Mouse (Mus musculus): ENCODE measurements at regions not wholly inside any gene's neighbourhood (a gene's known extent, or its start where the extent isn't known, plus 50 kb on each side); places are given as distances from the start of the nearest gene placed in this dataset.

- ATAC-seq (ENCODE audit: insufficient number of reproducible peaks, low FRiP score, low TSS enrichment): peak; percentile 67; the same call in 1 of the 2 replicates
Observed at GRCm38 (mm10) chr9:46480080-46480690, 160.4 kb upstream of the 4931429L15Rik start.

DNA sequence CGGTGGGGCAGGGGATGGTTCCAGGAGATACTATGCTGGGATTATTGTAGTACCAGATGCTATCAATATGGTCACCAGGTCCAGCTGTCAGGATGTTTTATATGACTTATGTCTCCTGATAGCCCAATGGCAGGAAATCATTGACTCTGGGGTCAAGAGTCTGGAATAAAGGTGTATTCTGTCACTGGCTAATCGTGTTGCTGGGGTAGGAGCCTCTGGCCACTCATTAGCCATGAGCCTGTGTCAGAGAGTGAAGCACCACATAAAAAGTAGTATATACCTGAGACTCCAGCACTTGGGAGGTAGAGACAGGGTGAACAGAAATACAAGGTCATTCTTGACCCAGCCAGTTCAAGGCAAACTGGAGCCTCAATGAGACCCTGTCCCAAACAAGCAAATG is 158.8 kb upstream of the 4931429L15Rik start:
- ATAC-seq (ENCODE audit: insufficient number of reproducible peaks, low FRiP score, low TSS enrichment): no peak

- no peak for ATAC-seq (ENCODE audit: insufficient number of reproducible peaks, low FRiP score, low TSS enrichment)
Observed at GRCm38 (mm10) chr9:46476516-46476915, 156.7 kb upstream of the 4931429L15Rik start.

DNA sequence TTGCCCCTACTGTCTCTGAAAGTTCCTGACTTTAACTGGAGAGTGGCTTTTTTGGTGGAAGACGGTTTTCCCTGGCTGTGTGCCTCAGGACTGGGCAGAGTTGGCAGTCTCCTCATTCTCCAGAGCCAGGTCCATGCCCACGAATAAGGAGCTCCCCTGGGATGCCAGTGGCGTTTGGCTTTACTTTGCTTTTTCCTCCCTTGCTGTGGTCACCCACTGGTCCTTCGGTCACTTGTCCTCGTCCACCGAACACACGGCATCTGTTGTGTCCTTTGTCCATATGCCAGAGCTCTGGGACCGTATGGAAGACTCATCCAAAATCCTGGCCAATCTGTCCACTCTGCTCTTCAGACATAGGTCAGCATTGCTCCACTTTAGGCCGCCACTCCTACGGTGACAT is 153.9 kb upstream of the 4931429L15Rik start:
- peak; percentile 57; the same call in 1 of the 2 replicates for ATAC-seq (ENCODE audit: insufficient number of reproducible peaks, low FRiP score, low TSS enrichment)

GRCm38 (mm10) chr9:46469521-46469920 is 149.7 kb upstream of the 4931429L15Rik start:
- no peak for ATAC-seq (ENCODE audit: insufficient number of reproducible peaks, low FRiP score, low TSS enrichment)

DNA sequence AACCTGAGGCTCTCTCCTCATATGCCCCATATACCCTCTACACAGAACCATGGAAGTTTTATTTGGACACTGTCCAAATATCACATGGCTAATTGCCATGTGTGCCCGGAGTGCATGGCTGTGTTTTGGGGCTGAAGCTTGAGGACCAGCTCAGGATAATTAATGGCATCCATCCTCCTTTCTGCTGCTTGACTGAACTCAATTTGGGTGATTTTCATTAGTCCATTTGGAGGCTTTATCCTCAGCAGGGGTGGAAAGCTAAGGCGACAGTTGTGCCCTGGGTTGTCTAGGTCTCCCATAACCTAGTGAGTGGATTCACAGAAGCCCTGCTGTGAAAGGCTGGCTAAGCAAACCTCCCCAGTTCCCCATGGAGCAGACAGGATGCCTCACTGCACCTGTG is 148.5 kb upstream of the 4931429L15Rik start:
- no peak for ATAC-seq (ENCODE audit: insufficient number of reproducible peaks, low FRiP score, low TSS enrichment)

- no peak for ATAC-seq (ENCODE audit: insufficient number of reproducible peaks, low FRiP score, low TSS enrichment)
Observed at GRCm38 (mm10) chr9:46467671-46468070, 147.9 kb upstream of the 4931429L15Rik start.

DNA sequence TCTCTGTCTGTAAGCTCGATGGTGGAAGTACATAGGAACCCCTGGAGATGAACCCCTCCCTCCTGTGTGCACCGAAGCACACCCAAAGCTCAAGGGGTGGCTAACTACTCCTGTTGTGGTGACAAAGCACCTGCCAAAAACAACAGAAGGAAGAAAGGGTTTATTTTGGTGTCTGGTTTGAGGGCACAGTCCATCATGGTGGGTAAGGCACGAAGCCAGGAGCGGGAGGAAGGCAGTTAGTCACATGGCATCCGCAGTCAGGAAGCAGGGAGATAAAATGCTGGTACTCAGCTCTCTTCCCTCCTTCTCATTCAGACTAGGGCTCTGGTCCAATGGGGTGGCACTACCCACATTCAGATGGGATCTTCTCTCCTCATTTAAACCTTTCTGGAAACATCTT is 142.9 kb upstream of the 4931429L15Rik start:
- ATAC-seq (ENCODE audit: insufficient number of reproducible peaks, low FRiP score, low TSS enrichment): no peak

- no peak for ATAC-seq (ENCODE audit: insufficient number of reproducible peaks, low FRiP score, low TSS enrichment)
Observed at GRCm38 (mm10) chr9:46457945-46458344, 138.2 kb upstream of the 4931429L15Rik start.

- no peak for ATAC-seq (ENCODE audit: insufficient number of reproducible peaks, low FRiP score, low TSS enrichment)
Observed at GRCm38 (mm10) chr9:46454807-46455610, 135.2 kb upstream of the 4931429L15Rik start.

GRCm38 (mm10) chr9:46443191-46444095 is 123.7 kb upstream of the 4931429L15Rik start:
- ATAC-seq (ENCODE audit: insufficient number of reproducible peaks, low FRiP score, low TSS enrichment): no peak

DNA sequence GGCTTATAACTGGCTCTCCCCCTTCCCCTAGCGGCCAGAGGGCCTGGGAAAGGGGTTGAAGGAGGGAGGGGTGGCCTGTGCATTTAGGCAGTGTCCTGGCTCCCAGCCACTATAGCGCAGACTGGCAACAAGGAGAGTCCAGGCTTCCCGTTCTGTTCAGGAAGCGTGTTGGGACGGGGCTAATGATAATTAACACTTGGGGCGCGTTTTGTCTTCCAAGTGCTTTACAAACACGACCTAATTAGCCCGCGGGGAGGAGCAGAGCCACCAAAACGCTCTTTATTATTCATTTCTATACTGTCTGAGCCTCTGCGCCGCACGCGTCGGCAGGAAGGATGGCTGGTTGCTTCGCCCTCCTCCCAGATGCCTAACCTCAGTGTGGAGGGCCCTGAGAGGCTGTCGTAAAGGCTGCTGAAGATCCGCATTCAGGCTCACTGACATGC is 123.0 kb upstream of the 4931429L15Rik start:
- no peak for ATAC-seq (ENCODE audit: insufficient number of reproducible peaks, low FRiP score, low TSS enrichment)

DNA sequence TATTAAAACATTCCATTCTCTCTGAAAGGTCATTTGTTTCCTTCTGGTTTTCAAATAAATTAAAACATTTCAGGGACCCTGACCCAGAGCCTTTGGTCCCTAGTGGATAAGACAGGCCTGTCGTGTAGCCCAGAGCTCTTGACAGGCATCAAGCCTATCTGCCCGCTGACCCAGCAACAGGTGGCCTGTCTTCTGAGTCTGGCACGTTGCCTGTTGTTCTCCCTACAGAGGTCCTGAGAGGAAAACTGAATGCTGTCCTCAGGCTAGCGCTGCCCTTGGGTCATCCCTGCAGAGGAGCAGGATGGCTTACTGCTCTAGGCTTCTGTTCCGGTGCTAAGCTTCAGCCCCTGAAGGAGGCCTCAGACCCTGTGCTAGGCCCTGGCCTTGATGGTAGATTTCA is 120.4 kb upstream of the 4931429L15Rik start:
- no peak for ATAC-seq (ENCODE audit: insufficient number of reproducible peaks, low FRiP score, low TSS enrichment)

DNA sequence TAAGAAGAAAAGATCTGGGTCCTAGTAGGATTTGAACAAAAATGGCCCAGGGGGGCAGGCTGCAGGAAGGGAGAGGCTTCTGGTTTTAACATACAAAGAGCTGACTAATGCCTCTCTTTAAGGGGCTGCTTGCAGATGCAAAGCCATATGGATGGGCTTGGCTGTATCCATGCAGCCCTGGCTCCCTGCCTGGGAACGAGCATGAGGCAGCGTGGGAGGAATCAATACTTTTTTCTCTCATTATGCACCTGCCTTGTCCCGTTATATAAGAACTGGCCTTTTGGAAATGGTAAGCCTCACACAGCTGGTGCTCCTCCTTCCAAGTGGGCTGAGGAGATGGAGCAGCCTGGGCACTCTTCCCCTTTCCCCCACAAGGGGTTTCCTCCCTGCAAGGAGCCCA is 114.9 kb upstream of the 4931429L15Rik start:
- no peak for ATAC-seq (ENCODE audit: insufficient number of reproducible peaks, low FRiP score, low TSS enrichment)

GRCm38 (mm10) chr9:46433716-46434115 is 113.9 kb upstream of the 4931429L15Rik start:
- no peak for ATAC-seq (ENCODE audit: insufficient number of reproducible peaks, low FRiP score, low TSS enrichment)

- ATAC-seq (ENCODE audit: insufficient number of reproducible peaks, low FRiP score, low TSS enrichment): no peak
Observed at GRCm38 (mm10) chr9:46431053-46431452, 111.3 kb upstream of the 4931429L15Rik start.

GRCm38 (mm10) chr9:46423184-46423967 is 103.6 kb upstream of the 4931429L15Rik start:
- ATAC-seq (ENCODE audit: insufficient number of reproducible peaks, low FRiP score, low TSS enrichment): no peak

DNA sequence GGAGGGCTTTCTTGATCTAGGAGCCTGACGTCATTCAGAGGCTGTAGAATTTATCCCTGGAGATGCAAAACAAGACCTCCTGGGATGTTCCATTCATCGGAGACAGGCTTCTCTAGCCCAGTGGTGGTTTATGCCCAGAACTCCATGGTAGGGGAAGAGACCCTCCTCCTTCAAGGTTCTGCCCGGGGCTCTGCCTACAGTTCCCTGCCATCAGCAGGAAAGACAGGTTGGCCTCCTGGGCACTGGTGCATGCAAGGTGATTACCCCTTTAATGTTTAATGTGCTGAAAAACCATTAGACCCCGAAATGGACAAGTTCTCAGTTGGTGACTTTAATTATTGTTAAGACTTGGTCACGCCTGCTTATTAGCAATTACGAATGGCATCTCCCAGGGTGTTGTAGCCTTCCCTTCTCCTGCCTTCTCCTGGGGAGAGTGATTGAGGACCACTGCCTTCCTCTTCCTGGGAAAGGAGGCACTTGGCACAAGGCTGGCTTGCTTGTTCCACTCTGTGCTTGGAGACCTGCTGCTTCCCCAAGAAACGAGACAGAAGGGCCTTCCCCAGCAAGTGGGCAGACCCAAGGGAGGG is 102.0 kb upstream of the 4931429L15Rik start:
- ATAC-seq (ENCODE audit: insufficient number of reproducible peaks, low FRiP score, low TSS enrichment): no peak

- no peak for ATAC-seq (ENCODE audit: insufficient number of reproducible peaks, low FRiP score, low TSS enrichment)
Observed at GRCm38 (mm10) chr9:46411686-46412085, 91.9 kb upstream of the 4931429L15Rik start.

DNA sequence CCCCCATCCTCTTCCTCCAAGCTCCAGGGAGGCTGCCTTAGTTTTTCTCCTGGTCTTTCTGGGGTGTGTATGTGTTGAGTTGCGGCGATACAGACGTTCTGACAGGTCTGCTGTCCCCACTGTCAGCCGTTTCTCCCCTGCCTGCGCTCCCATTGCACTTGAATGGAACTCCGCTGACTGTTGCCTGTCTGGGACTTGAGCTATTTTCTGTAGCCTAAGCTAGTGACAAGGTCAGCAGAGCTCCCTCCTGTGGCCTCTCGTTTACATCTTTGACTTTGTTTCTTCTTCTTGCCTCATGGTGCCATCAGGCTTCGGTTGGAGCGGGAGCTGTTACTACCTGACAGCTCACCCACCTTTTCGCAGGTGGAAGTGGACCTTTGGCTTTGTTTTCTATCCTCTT is 89.0 kb upstream of the 4931429L15Rik start:
- ATAC-seq (ENCODE audit: insufficient number of reproducible peaks, low FRiP score, low TSS enrichment): no peak
